Comparison of ENCODE assay signal across 8 mouse cellular contexts in the genomic region with DNA sequence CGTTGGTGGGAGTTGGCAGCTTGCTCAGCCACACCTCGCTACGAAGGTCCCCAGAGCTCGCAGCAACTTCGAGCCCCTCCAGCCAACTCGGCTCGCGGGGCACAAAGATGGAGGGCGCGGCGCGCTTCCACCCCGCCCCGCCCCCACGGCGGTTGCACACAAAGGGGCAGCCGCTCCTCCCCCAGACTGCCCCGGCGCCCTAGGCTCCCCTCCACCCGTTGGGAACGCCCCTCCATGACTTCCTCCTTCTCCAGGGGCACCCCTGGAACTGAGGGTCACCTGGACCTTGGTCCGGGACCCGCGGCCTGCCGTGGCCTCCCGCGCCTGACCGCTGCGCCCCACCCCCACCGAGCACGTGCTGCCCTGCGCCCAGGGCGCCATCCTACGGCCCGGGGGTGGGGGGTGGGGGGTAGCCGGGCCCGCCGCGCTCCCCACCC. TPM values are rescaled to one million over a fixed set of nuclear protein-coding genes. Genes with fewer than 3 reads are reported as not detected.
DNase-seq lines count a peak whose midpoint lies in the region; ATAC-seq and TF ChIP-seq lines count a peak whose summit lies in the region.

No protein-coding gene starts in this region.

- H3K27ac ChIP-seq in forebrain, postnatal 0 days (ENCODE audit: low read depth, low read length): no peak overlapping the region

- DNase-seq in A20 (ENCODE audit: low read depth, low spot score) (peak; percentile 88), G1E (ENCODE audit: low spot score) (peak; percentile 98)
- no peak for DNase-seq in forebrain, postnatal 0 days
- peak; percentile 73 to 85 for DNase-seq in kidney, postnatal 4 days
- peak; percentile 77 to 89 for DNase-seq in spleen, postnatal 4 days (ENCODE audit: low spot score in 2 of 2)
- no peak for DNase-seq in layer of hippocampus, postnatal 36 days

- no peaks in the 10 kb centered on the region for H3K27me3 ChIP-seq in G1E (ENCODE audit: insufficient read depth, low read length)
- no peaks in the 10 kb centered on the region for H3K27me3 ChIP-seq in forebrain, postnatal 0 days (ENCODE audit: insufficient read depth, low read length)

- H3K4me3 ChIP-seq in G1E (ENCODE audit: low read depth, low read length): peak overlapping the region; percentile 95
- peak overlapping the region; percentile 86 for H3K4me3 ChIP-seq in forebrain, postnatal 0 days (ENCODE audit: low read depth, low read length)

- H3K9me3 ChIP-seq in G1E (replicated peaks): no peaks in the 10 kb centered on the region
- H3K9me3 ChIP-seq in forebrain, postnatal 0 days (ENCODE audit: low read length): no peaks in the 10 kb centered on the region

- ATAC-seq in G1E (ENCODE audit: extremely low read depth, insufficient number of reproducible peaks, low FRiP score, poor library complexity, severe bottlenecking): peak; percentile 67
- ATAC-seq in forebrain, postnatal 0 days: no peak
- ATAC-seq in megakaryocyte-erythroid progenitor cell, adult 5-6 weeks (replicated peaks; ENCODE audit: low FRiP score, low TSS enrichment, poor library complexity, severe bottlenecking): peak; percentile 25
- ATAC-seq in erythroid progenitor cell, adult 5-6 weeks (replicated peaks; ENCODE audit: low FRiP score, poor library complexity, severe bottlenecking): no peak

- no peak for TF ChIP-seq CTCF in G1E (IDR thresholded peaks at IDR 0.05; ENCODE audit: low read depth, low read length)
- no peak for TF ChIP-seq CTCF in forebrain, postnatal 0 days (IDR thresholded peaks at IDR 0.05; ENCODE audit: low read depth)

- no peak overlapping the region for H3K9ac ChIP-seq in forebrain, postnatal 0 days

- WGBS in forebrain, postnatal 0 days: 1% methylated on average over 29 of the region's 39 CpGs

- H3K4me1 ChIP-seq in G1E (ENCODE audit: insufficient read depth, low read depth, low read length): peaks cover 69% of the 10 kb centered on the region
- peaks cover 19% of the 10 kb centered on the region for H3K4me1 ChIP-seq in forebrain, postnatal 0 days (ENCODE audit: insufficient read depth)

- peak overlapping the region; percentile 78 for H3K4me2 ChIP-seq in forebrain, postnatal 0 days (ENCODE audit: low read depth)

- H3K36me3 ChIP-seq in G1E (replicated peaks): peaks cover 30% of the 10 kb centered on the region
- H3K36me3 ChIP-seq in forebrain, postnatal 0 days (ENCODE audit: insufficient read depth): no peaks in the 10 kb centered on the region

RNA-seq across cellular contexts. Expression of a gene that starts 1.2 kb away (rescaled TPM):
- total RNA-seq in G1E (2014; fragmentation: Nextera tagmentation): 270 and 298 TPM in 2 replicates
- 123 and 131 TPM in 2 replicates for total RNA-seq in G1E (2017)
- polyA plus RNA-seq in G1E (2012): 1,702 and 2,389 TPM in 2 replicates
- 84.7 and 99.1 TPM in 2 replicates for total RNA-seq in forebrain, postnatal 0 days (2014; rRNA removed)
- polyA plus RNA-seq in forebrain, postnatal 0 days (2015; fragmentation: Nextera tagmentation; extraction: Ambion mirVana): 122 and 123 TPM in 2 replicates
- total RNA-seq in megakaryocyte-erythroid progenitor cell, adult 5-6 weeks (2014; fragmentation: Nextera tagmentation): 271 and 334 TPM in 2 replicates
- total RNA-seq in megakaryocyte-erythroid progenitor cell, adult 5-6 weeks (2017): 97.8 and 182 TPM in 2 replicates
- 40.7 and 57.7 TPM in 2 replicates for total RNA-seq in erythroid progenitor cell, adult 5-6 weeks (2015; ENCODE audit: low replicate concordance)
- total RNA-seq in erythroid progenitor cell, adult 5-6 weeks (2017; ENCODE audit: low replicate concordance): 21.2 and 30.6 TPM in 2 replicates
- 10 to 100 TPM; 35.2 to 36.0 TPM for total RNA-seq in layer of hippocampus, postnatal 36 days (2021)

RNA-seq across cellular contexts. Expression of a gene that starts 10.5 kb away (rescaled TPM):
- total RNA-seq in G1E (2014; fragmentation: Nextera tagmentation) (78.2 and 85.2 TPM in 2 replicates), G1E (2017) (50.8 and 57.0 TPM in 2 replicates)
- polyA plus RNA-seq in G1E (2012): 159 and 163 TPM in 2 replicates
- total RNA-seq in forebrain, postnatal 0 days (2014; rRNA removed): 35.0 and 70.3 TPM in 2 replicates
- 85.2 and 92.8 TPM in 2 replicates for polyA plus RNA-seq in forebrain, postnatal 0 days (2015; fragmentation: Nextera tagmentation; extraction: Ambion mirVana)
- 14.3 and 20.0 TPM in 2 replicates for total RNA-seq in megakaryocyte-erythroid progenitor cell, adult 5-6 weeks (2014; fragmentation: Nextera tagmentation)
- total RNA-seq in megakaryocyte-erythroid progenitor cell, adult 5-6 weeks (2017): 7.0 and 8.7 TPM in 2 replicates
- 2.9 and 6.8 TPM in 2 replicates for total RNA-seq in erythroid progenitor cell, adult 5-6 weeks (2015; ENCODE audit: low replicate concordance)
- 3.1 and 14.1 TPM in 2 replicates for total RNA-seq in erythroid progenitor cell, adult 5-6 weeks (2017; ENCODE audit: low replicate concordance)
- 10 to 100 TPM; 62.6 to 63.9 TPM for total RNA-seq in layer of hippocampus, postnatal 36 days (2021)

RNA-seq across cellular contexts. Expression of a gene that starts 33.9 kb away (rescaled TPM):
- total RNA-seq in G1E (2014; fragmentation: Nextera tagmentation) (not detected in 2 replicates), G1E (2017) (0.05 TPM in 1 of 2 replicates, not detected in the other)
- 0.02 TPM in 1 of 2 replicates, not detected in the other for polyA plus RNA-seq in G1E (2012)
- total RNA-seq in forebrain, postnatal 0 days (2014; rRNA removed): 13.1 and 14.5 TPM in 2 replicates
- 3.2 and 5.5 TPM in 2 replicates for polyA plus RNA-seq in forebrain, postnatal 0 days (2015; fragmentation: Nextera tagmentation; extraction: Ambion mirVana)
- not detected in 2 replicates for total RNA-seq in megakaryocyte-erythroid progenitor cell, adult 5-6 weeks (2014; fragmentation: Nextera tagmentation)
- not detected in 2 replicates for total RNA-seq in megakaryocyte-erythroid progenitor cell, adult 5-6 weeks (2017)
- not detected in 2 replicates for total RNA-seq in erythroid progenitor cell, adult 5-6 weeks (2015; ENCODE audit: low replicate concordance)
- not detected in 2 replicates for total RNA-seq in erythroid progenitor cell, adult 5-6 weeks (2017; ENCODE audit: low replicate concordance)
- 1 to 10 TPM; 8.9 to 9.6 TPM for total RNA-seq in layer of hippocampus, postnatal 36 days (2021)

Comparison
In these comparisons a context has a peak if more than half of its experiments do, and no peak if none do; other contexts are left out.
1. DNase-seq: peak in A20 (single experiment), G1E (single experiment), kidney, postnatal 4 days (2 of 2) and spleen, postnatal 4 days (2 of 2); none in forebrain, postnatal 0 days (single experiment) and layer of hippocampus, postnatal 36 days (0 of 2).
2. ATAC-seq: peak in G1E (single experiment) and megakaryocyte-erythroid progenitor cell, adult 5-6 weeks (single experiment); none in forebrain, postnatal 0 days (single experiment) and erythroid progenitor cell, adult 5-6 weeks (single experiment).
3. RNA of a gene that starts 33.9 kb away (total RNA-seq): 13.1 to 14.5 TPM in forebrain, postnatal 0 days and 8.9 to 9.6 TPM in layer of hippocampus, postnatal 36 days; 0.05 TPM in G1E, not detected in megakaryocyte-erythroid progenitor cell, adult 5-6 weeks and not detected in erythroid progenitor cell, adult 5-6 weeks; every median in the first group is over 4 times any median in the second.